Mouse (Mus musculus) liver, embryonic 16.5 days (tissue): ENCODE data around the gene Gabrb1. TPM values are rescaled to one million over a fixed set of nuclear protein-coding genes. Genes with fewer than 3 reads are reported as not detected.

ENCODE experiments used
- ATAC-seq: fragments of 200-750 bp; cut with Nextera tagmentation; 2 replicates; pipeline ENCODE4 v1.8.0; 2017; ENCODE audit warnings: low read depth, mild to moderate bottlenecking, moderate number of reproducible peaks, moderate library complexity
- H3K27ac ChIP-seq: fragments of 300-500 bp; sonication (generic); 2 replicates; pipeline ENCODE4 v1.5.1; 2014; ENCODE audit warnings: mild to moderate bottlenecking, low read length
- H3K27me3 ChIP-seq: fragments of 300-500 bp; sonication (generic); 2 replicates; pipeline ENCODE4 v1.6.1; 2014; ENCODE audit warnings: low read depth, low read length, mixed read lengths; ENCODE audit not compliant: control insufficient read depth, insufficient read depth
- H3K36me3 ChIP-seq: fragments of 300-500 bp; sonication (generic); 2 replicates; pipeline ENCODE4 v1.6.1; 2014; ENCODE audit warnings: mild to moderate bottlenecking; ENCODE audit not compliant: control insufficient read depth, insufficient read depth
- H3K4me1 ChIP-seq: fragments of 300-500 bp; sonication (generic); 2 replicates; pipeline ENCODE4 v1.6.1; 2014; ENCODE audit warnings: low read depth, low read length, mixed read lengths; ENCODE audit not compliant: control insufficient read depth
- H3K4me2 ChIP-seq: fragments of 300-500 bp; sonication (generic); 2 replicates; pipeline ENCODE4 v1.6.1; 2014; ENCODE audit warnings: low read depth, low read length, mixed read lengths
- H3K4me3 ChIP-seq: fragments of 300-500 bp; sonication (generic); 2 replicates; pipeline ENCODE4 v1.5.1; 2014; ENCODE audit warnings: low read depth, mild to moderate bottlenecking, low read length
- H3K9ac ChIP-seq: fragments of 300-500 bp; sonication (generic); 2 replicates; pipeline ENCODE4 v1.6.1; 2014; ENCODE audit warnings: low read depth, low read length
- H3K9me3 ChIP-seq: fragments of 300-500 bp; sonication (generic); replicated peaks from 2 replicates; pipeline ENCODE4 v1.6.1; 2016; ENCODE audit warnings: low read length; ENCODE audit not compliant: control insufficient read depth
- whole genome bisulfite sequencing: fragments of 180-500 bp; shearing (Covaris S2); extraction: QIAGEN DNeasy Blood & Tissue Kit; methylation state at CpG from one replicate; pipeline ENCODE4 v1.1.7; 2014; ENCODE audit not compliant: insufficient replicate concordance; 5-methylcytosine and 5-hydroxymethylcytosine counted together
- polyA plus RNA-seq: library from polyadenylated mRNA; unstranded; fragments of >200 nt; fragmentation: Nextera tagmentation; extraction: Ambion mirVana; gene quantifications from 2 replicates; pipeline ENCODE4 v1.2.1, GENCODE M21; 2015

Gabrb1 gene
- polyA plus RNA-seq, result 0.01 and 0.07 TPM in 2 replicates

DNA sequence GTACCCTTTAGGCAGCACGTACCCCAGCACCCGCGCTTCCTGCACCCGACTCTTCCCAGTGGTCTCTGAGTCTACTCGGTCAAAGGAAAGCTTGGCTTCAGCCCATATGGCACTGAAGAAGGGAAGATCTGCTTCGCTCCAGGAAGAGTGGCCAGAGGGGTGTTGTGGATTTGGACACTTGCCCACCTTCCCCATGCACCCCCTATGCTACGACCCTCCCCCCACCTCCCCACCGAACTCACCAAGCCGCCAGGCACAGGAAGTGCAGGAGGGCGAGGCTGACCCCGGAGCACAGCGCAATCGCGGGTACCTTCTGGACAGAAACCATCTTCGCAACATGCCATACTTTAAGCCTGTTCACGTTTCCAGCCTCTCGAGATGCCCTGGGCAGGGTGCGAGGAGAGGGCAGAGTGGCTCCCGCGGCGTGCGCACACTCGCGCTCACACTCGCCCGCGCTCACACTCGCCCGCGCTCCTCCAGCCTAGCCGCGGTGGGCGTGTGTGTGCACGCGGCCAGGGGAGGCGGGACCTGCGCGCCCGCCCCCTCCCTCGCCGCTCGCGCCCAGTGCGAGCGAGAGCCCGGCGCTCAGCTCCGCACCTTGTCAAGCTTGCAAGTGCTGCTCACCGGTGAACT is at the start of gene Gabrb1:
TSS of gene Gabrb1 (plus strand) at position 632 of the 633 bp plus-strand sequence.
- no peak within 1 kb of the TSS for H3K27ac ChIP-seq
- H3K9ac ChIP-seq, result no peak within 1 kb of the TSS
- H3K36me3 ChIP-seq, result no peaks in the 10 kb centered on the region
- H3K4me3 ChIP-seq, result peak within 1 kb of the TSS; percentile 40
- WGBS, result under 1% methylated on average over 49 of the region's 49 CpGs
- ATAC-seq, result no peak
- H3K9me3 ChIP-seq, result no peaks in the 10 kb centered on the region
- H3K27me3 ChIP-seq, result peaks cover 22% of the 10 kb centered on the region
- no peaks in the 10 kb centered on the region for H3K4me1 ChIP-seq
- peak within 1 kb of the TSS; percentile 59 for H3K4me2 ChIP-seq

DNA sequence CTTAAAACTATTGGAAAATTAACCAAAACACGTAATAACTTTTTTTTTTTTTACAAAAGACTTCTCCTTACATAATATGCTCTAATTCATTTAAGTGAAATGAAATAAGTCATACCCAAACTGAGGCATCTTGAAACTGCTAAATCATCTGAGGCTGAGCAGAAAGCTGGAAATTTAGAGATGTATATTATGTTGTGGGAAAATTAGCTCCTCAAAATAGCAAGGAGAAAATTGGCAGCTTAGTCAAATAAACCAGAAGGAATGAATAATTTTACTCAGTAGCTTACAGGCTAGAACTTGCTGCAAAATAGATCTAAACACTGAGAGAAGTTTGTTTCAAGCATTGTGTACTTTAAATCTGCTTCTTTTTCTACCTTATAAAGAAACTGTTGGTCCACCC is 49.2 kb upstream of the Gabrb1 start:
- Histone ChIP-seq H3K9me3 (no peaks in the 10 kb centered on the region), H3K27me3 (no peaks in the 10 kb centered on the region), H3K4me1 (no peaks in the 10 kb centered on the region), H3K4me3 (no peak overlapping the region), H3K4me2 (no peak overlapping the region), H3K9ac (no peak overlapping the region), H3K27ac (no peak overlapping the region), H3K36me3 (no peaks in the 10 kb centered on the region)
- WGBS, result 40% methylated on average over 1 of the region's 1 CpGs
- ATAC-seq, result no peak

DNA sequence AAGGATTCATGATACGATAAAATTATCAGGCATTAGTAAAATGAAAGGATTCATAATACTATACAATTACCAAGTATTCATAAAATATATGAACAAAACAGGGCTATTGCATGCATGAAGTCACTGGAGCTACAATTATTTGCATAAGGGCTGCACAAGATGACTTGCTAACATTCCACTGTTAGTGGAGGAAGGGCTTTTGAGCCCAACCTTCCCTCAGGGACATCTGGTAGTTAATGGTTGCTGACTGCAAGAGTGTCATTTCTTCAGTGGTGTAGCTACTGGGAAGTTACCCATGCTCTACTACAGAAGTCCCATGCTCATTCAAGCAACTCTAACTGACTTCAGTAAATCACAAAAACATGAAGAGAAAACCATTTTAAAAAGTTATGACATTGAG is 43.6 kb upstream of the Gabrb1 start:
- Histone ChIP-seq H3K4me3 (no peak overlapping the region), H3K27me3 (no peaks in the 10 kb centered on the region), H3K4me2 (no peak overlapping the region), H3K9ac (no peak overlapping the region), H3K36me3 (no peaks in the 10 kb centered on the region), H3K4me1 (no peaks in the 10 kb centered on the region), H3K9me3 (no peaks in the 10 kb centered on the region), H3K27ac (no peak overlapping the region)
- ATAC-seq, result no peak
- 64% methylated on average over 1 of the region's 1 CpGs for WGBS

DNA sequence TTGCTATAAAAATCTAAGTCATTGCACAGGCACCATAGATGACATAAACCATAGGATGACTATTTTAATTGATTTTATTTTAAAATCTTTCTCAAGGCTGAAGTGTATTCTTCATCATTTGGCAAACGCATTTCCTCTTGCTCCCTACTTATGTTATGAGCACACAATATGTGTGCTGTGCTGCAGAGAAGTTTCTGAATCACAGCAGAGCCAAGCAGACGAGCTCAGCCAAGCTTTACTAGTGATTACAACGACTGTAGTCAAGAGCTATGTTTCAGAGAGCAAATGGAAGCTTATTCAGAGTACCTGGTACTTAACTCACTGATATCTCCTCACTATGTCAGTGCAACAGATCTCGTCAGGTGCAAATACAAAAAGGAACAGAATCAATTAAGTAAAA is 41.2 kb upstream of the Gabrb1 start:
- H3K9me3 ChIP-seq, result no peaks in the 10 kb centered on the region
- no peak overlapping the region for H3K4me2 ChIP-seq
- H3K9ac ChIP-seq, result no peak overlapping the region
- H3K27ac ChIP-seq, result no peak overlapping the region
- H3K27me3 ChIP-seq, result no peaks in the 10 kb centered on the region
- 30% methylated on average over 4 of the region's 4 CpGs for WGBS
- no peaks in the 10 kb centered on the region for H3K36me3 ChIP-seq
- ATAC-seq, result no peak
- no peak overlapping the region for H3K4me3 ChIP-seq
- H3K4me1 ChIP-seq, result no peaks in the 10 kb centered on the region

DNA sequence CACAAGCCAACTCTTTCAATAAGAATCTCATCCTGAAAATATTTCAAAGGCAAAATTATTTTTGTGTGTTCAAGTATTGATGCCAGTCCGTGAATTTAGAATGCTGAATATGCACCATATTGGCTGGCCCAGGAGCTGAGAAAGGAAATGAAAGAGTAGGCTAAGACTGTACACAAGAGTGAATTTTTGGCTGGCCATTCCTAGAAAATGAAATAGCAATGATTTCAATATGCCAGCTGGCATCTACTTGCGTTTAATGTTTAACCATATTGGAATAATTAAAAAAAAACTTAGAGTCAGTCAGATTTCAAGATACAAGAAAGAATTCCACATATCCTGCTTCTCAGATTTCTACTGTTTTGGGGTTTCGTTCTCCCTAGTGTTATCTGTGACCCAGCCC is 30.1 kb upstream of the Gabrb1 start:
- Histone ChIP-seq H3K9me3 (no peaks in the 10 kb centered on the region), H3K4me2 (no peak overlapping the region), H3K27ac (no peak overlapping the region), H3K36me3 (no peaks in the 10 kb centered on the region), H3K4me3 (no peak overlapping the region), H3K27me3 (no peaks in the 10 kb centered on the region), H3K4me1 (no peaks in the 10 kb centered on the region), H3K9ac (no peak overlapping the region)
- 56% methylated on average over 3 of the region's 3 CpGs for WGBS
- ATAC-seq, result no peak

DNA sequence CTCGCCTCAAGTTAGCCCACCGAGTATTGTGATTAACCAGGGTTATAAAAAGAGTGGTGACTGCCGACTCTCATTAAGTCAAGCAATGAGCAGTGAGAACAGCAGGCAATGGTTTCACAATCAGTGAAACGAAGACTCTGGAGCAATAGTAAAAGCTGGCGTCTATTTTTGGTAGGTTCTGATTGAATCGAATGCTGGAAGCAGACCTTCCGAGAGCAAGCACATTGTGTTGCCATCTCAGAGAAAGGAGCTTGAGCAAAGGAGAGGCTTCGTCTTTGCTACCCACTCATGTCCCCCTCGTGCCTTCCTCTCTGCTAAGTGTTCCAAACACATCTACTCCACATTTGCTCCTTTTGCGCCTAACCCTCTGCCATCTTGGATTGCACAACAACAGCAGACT is 18.1 kb upstream of the Gabrb1 start:
- no peak overlapping the region for H3K4me3 ChIP-seq
- H3K4me1 ChIP-seq, result no peaks in the 10 kb centered on the region
- H3K4me2 ChIP-seq, result no peak overlapping the region
- H3K27ac ChIP-seq, result no peak overlapping the region
- no peak overlapping the region for H3K9ac ChIP-seq
- no peak for ATAC-seq
- WGBS, result 60% methylated on average over 10 of the region's 10 CpGs
- no peaks in the 10 kb centered on the region for H3K36me3 ChIP-seq
- no peaks in the 10 kb centered on the region for H3K27me3 ChIP-seq
- no peaks in the 10 kb centered on the region for H3K9me3 ChIP-seq

DNA sequence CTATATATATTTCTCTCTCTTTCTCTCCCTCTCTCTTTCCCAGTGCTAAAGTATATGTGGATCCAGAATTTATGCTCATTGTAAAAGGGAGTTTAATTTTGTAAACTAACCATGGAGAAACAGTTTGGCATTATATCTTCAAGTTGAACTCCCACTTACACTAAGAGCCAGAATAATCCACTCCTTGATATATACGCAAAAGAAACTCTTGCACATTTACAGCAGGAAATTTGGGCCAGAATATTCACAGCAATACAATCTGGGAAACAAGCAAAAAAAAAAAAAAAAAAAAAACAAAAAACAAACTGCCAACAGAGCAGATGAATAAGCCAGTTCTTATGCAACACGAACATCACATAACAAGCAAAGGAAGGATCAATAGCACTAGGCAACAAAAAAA is 9.8 kb upstream of the Gabrb1 start:
- no peak overlapping the region for H3K27ac ChIP-seq
- H3K36me3 ChIP-seq, result no peaks in the 10 kb centered on the region
- no peak overlapping the region for H3K9ac ChIP-seq
- WGBS, result 59% methylated on average over 2 of the region's 2 CpGs
- H3K27me3 ChIP-seq, result no peaks in the 10 kb centered on the region
- no peak overlapping the region for H3K4me2 ChIP-seq
- H3K4me1 ChIP-seq, result no peaks in the 10 kb centered on the region
- H3K4me3 ChIP-seq, result no peak overlapping the region
- no peak for ATAC-seq
- H3K9me3 ChIP-seq, result no peaks in the 10 kb centered on the region

DNA sequence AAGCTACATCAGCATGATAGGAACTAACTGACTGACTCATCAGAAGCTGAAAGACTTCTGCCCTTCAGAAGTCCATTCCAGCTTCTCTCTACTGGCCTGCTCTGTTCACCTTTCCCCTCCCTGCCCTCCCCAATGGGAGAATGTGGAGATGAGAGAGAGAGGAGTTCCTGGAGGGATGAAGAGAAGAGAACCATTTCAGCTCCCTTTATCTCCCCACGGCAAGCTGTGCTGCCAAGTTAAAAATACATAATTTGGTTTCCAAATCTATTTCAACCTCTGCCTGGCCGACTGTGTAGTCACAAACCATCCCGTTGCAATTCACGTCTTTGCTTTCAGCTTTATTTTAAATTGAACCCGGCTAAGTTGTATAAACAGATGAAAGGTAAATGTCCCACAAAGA is 3.9 kb upstream of the Gabrb1 start:
- Histone ChIP-seq H3K27ac (no peak overlapping the region), H3K27me3 (peaks cover 22% of the 10 kb centered on the region), H3K9ac (no peak overlapping the region), H3K36me3 (no peaks in the 10 kb centered on the region), H3K4me2 (no peak overlapping the region), H3K4me3 (no peak overlapping the region), H3K4me1 (no peaks in the 10 kb centered on the region), H3K9me3 (no peaks in the 10 kb centered on the region)
- WGBS, result 59% methylated on average over 5 of the region's 5 CpGs
- ATAC-seq, result no peak

DNA sequence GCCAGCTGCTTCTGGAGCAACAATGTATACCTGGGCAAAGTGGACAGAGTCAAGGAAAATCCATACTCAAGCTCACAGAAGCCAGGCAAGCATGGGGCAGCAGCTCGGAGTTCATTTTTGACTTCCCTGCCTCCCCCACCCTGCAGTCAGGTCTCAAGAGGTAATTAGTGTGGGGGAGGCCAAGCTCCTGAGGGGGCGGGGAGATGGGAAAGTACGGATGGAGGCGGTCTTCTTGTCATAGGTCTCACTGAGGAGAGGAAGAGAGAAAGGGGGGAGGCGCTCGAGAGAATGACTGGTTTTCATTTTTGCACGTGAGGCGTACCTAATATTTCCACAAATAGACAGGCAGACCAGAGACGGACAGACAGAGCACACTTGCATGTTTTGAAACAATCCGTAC is 1.1 kb upstream of the Gabrb1 start:
- no peak overlapping the region for H3K4me2 ChIP-seq
- no peak for ATAC-seq
- H3K27ac ChIP-seq, result no peak overlapping the region
- H3K36me3 ChIP-seq, result no peaks in the 10 kb centered on the region
- peaks cover 22% of the 10 kb centered on the region for H3K27me3 ChIP-seq
- no peaks in the 10 kb centered on the region for H3K4me1 ChIP-seq
- 12% methylated on average over 10 of the region's 10 CpGs for WGBS
- no peaks in the 10 kb centered on the region for H3K9me3 ChIP-seq
- H3K4me3 ChIP-seq, result no peak overlapping the region
- no peak overlapping the region for H3K9ac ChIP-seq
